22 mouse cellular contexts compared by ENCODE assay signal in the genomic region with DNA sequence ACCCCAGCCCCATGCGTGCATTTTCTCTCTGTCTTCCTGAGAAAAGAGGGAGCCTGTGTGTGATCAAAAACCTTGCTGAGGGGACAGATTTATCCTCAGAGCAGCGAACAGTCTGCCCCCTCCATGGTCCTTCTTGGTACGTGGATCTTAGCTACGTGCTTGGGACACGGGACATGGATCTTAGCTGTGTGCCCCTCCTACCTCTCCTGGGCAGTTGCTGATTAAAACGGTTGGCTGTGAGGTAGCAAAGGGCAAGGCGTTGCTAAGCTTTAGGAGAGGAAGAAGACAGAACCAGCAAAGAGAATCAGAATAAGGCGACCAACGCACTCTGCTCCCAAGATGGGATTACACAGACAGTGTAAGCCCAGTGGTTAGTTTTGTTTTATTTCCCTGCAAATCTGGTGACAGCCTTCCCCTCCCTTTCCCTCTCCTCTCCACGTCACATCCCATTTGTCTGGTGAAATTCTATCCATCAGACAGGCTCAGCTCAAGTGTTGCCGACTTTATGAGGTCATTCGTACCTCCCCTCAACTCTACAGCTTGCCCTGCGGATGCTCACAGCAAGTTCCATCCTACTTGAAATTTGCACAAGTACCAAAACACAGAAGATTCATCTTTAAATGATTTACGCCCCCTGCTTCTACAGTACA. TPM values are rescaled to one million over a fixed set of nuclear protein-coding genes. Genes with fewer than 3 reads are reported as not detected.
DNase-seq lines count a peak whose midpoint lies in the region; ATAC-seq lines count a peak whose summit lies in the region.
"Had no signal": no experiment of that assay in that cellular context is flagged by ENCODE, and none has a peak within 500 bp of the region (broad histone marks: within the 10 kb centered on the region; RNA-seq: fewer than 3 reads in every experiment).

No protein-coding gene starts in this region.

- 0 out of 2 replicates have a peak overlapping the region, but pooled peaks have one; percentile 9 for H3K27ac ChIP-seq in kidney, embryonic 15.5 days
- peak overlapping the region; percentile 24; the same call in 1 of the 2 replicates for H3K27ac ChIP-seq in embryonic facial prominence, embryonic 10.5 days (replicated peaks)
- no peak overlapping the region for H3K27ac ChIP-seq in limb, embryonic 11.5 days (replicated peaks; ENCODE audit: low read depth, low read length)
- H3K27ac ChIP-seq: forebrain, embryonic 15.5 days; gastrocnemius, adult 2 months; heart, adult 2 months; left cerebral cortex, adult 2 months had no signal

- no peak overlapping the region for H3K9ac ChIP-seq in kidney, embryonic 15.5 days
- no peak overlapping the region for H3K9ac ChIP-seq in limb, embryonic 11.5 days (ENCODE audit: low read length)
- H3K9ac ChIP-seq: forebrain, embryonic 15.5 days had no signal

- 32% methylated on average over 14 of the region's 14 CpGs for WGBS in kidney, embryonic 15.5 days
- 71% methylated on average over 14 of the region's 14 CpGs for WGBS in embryonic facial prominence, embryonic 10.5 days
- WGBS in limb, embryonic 11.5 days = 61% methylated on average over 14 of the region's 14 CpGs

- no peaks in the 10 kb centered on the region for H3K36me3 ChIP-seq in kidney, embryonic 15.5 days
- no peaks in the 10 kb centered on the region for H3K36me3 ChIP-seq in embryonic facial prominence, embryonic 10.5 days (replicated peaks)
- no peaks in the 10 kb centered on the region for H3K36me3 ChIP-seq in limb, embryonic 11.5 days (ENCODE audit: control insufficient read depth, insufficient read depth, low read length)
- H3K36me3 ChIP-seq: forebrain, embryonic 15.5 days; G1E had no signal

- ATAC-seq in kidney, embryonic 15.5 days (replicated peaks; ENCODE audit: low FRiP score) = peak; percentile 87
- ATAC-seq in limb, embryonic 11.5 days (ENCODE audit: insufficient number of reproducible peaks, low FRiP score, low TSS enrichment, low read depth) = no peak; the same call in 1 of the 2 replicates
- ATAC-seq: CD4-positive, CD25-positive, alpha-beta regulatory T cell, adult 4 months; forebrain, embryonic 15.5 days had no signal

- DNase-seq in embryo, embryonic 10 days (ENCODE audit: low spot score) = peak; percentile 45
- no peak for DNase-seq in embryo, embryonic 9.5 days (ENCODE audit: extremely low spot score)
- no peak for DNase-seq in kidney, adult 9 months
- no peak for DNase-seq in embryonic facial prominence, embryonic 10.5 days (ENCODE audit: low spot score)
- DNase-seq in limb, embryonic 11.5 days (ENCODE audit: low spot score) = peak; percentile 37
- no peak for DNase-seq in left cerebral cortex, adult 8-10 months (ENCODE audit: low spot score in 2 of 2)
- no peak for DNase-seq in thymus, postnatal 25 days
- DNase-seq: cerebellum, adult 11 months; cerebellum, postnatal 14 days; gastrocnemius, adult 2 months; heart, adult 2 months; kidney, adult 8-10 months; lung, adult 2 months; thymus, postnatal 4 days had no signal

- H3K4me1 ChIP-seq in kidney, embryonic 15.5 days = peaks cover 13% of the 10 kb centered on the region
- H3K4me1 ChIP-seq in embryonic facial prominence, embryonic 10.5 days = peaks cover 15% of the 10 kb centered on the region
- 0 out of 2 replicates have a peak, but pooled peaks cover 5% of the 10 kb centered on the region for H3K4me1 ChIP-seq in limb, embryonic 11.5 days (ENCODE audit: control insufficient read depth, insufficient read depth, low read length)

- H3K4me2 ChIP-seq in kidney, embryonic 15.5 days = peak overlapping the region; percentile 28
- H3K4me2 ChIP-seq in limb, embryonic 11.5 days (ENCODE audit: low read depth, severe bottlenecking) = no peak overlapping the region
- H3K4me2 ChIP-seq: forebrain, embryonic 15.5 days had no signal

- no peaks in the 10 kb centered on the region for H3K9me3 ChIP-seq in kidney, embryonic 15.5 days (replicated peaks)
- no peaks in the 10 kb centered on the region for H3K9me3 ChIP-seq in embryonic facial prominence, embryonic 10.5 days
- no peaks in the 10 kb centered on the region for H3K9me3 ChIP-seq in limb, embryonic 11.5 days (ENCODE audit: control insufficient read depth, low read length)
- H3K9me3 ChIP-seq: forebrain, embryonic 15.5 days; G1E had no signal

- no peaks in the 10 kb centered on the region for H3K27me3 ChIP-seq in kidney, embryonic 15.5 days
- no peaks in the 10 kb centered on the region for H3K27me3 ChIP-seq in embryonic facial prominence, embryonic 10.5 days (replicated peaks; ENCODE audit: low read depth, poor library complexity, severe bottlenecking)
- H3K27me3 ChIP-seq in limb, embryonic 11.5 days (ENCODE audit: control insufficient read depth, insufficient read depth, low read length) = no peaks in the 10 kb centered on the region
- H3K27me3 ChIP-seq: forebrain, embryonic 15.5 days had no signal

- no peak overlapping the region for H3K4me3 ChIP-seq in kidney, embryonic 15.5 days (replicated peaks)
- no peak overlapping the region for H3K4me3 ChIP-seq in embryonic facial prominence, embryonic 10.5 days
- H3K4me3 ChIP-seq in limb, embryonic 11.5 days (ENCODE audit: low read depth, low read length) = no peak overlapping the region
- H3K4me3 ChIP-seq: forebrain, embryonic 15.5 days; gastrocnemius, adult 2 months; heart, adult 2 months; left cerebral cortex, adult 2 months had no signal

RNA-seq across cellular contexts. Expression of a gene that starts 13.7 kb away (rescaled TPM):
- 7.7 TPM in 2 replicates for polyA plus RNA-seq in kidney, embryonic 15.5 days (2015; fragmentation: Nextera tagmentation; extraction: Ambion mirVana)
- polyA plus RNA-seq in embryonic facial prominence, embryonic 10.5 days (2016; fragmentation: Nextera tagmentation; extraction: Ambion mirVana) = 1.6 and 2.3 TPM in 2 replicates
- 5.9 and 6.0 TPM in 2 replicates for polyA plus RNA-seq in limb, embryonic 11.5 days (2014; fragmentation: Nextera tagmentation; extraction: Ambion mirVana)
- total RNA-seq in left cerebral cortex, adult 8-10 months (2022) = 1 to 10 TPM; 4.4 to 8.6 (median 6.8) TPM
- total RNA-seq: hematopoietic stem cell, adult 5-6 weeks; liver, adult 2 months; megakaryocyte, adult 5-6 weeks had no signal
- polyA plus RNA-seq: CD4-positive, CD25-positive, alpha-beta regulatory T cell, adult 4 months; G1E had no signal

Comparison
In these comparisons a context has a peak if more than half of its experiments do, and no peak if none do; other contexts are left out.
1. DNase-seq: peak in embryo, embryonic 10 days (single experiment) and limb, embryonic 11.5 days (single experiment); none in embryo, embryonic 9.5 days (single experiment), kidney, adult 9 months (single experiment), embryonic facial prominence, embryonic 10.5 days (single experiment), left cerebral cortex, adult 8-10 months (0 of 2) and thymus, postnatal 25 days (single experiment).